ENCODE assay signal across 8 mouse cellular contexts in the genomic region with DNA sequence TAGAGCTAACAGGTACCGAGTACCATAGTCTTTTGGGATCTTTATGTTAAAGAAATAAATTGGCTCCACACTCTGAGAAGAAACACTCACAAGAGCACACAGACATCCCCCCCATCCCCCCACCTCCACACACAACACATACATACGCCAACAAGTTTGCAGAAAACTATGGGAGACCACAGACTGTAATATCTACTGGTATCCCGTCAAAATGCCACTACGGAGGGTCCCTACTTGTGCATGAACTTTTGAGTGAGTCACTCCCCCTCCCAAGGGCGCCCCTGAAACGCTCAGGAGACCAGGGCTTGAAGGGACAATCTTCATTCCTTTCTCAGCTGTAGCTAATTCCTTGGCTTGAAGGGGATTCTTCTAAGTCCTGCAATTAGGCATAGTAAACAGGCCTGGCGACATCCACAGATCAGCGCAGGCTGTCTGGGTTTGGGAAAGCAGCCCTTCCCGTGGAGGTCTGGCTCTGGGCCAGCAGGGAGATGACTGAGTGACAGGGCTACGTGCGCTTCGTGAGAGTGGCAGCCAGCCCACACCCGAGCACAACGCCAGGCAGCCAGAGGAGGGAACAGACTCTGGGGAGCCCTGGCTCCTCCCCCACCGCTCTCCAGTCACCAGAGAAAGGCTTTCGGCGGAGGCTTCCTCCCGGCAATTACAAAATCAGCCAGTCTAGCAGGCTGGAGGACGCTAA. TPM values are rescaled to one million over a fixed set of nuclear protein-coding genes. Genes with fewer than 3 reads are reported as not detected.
DNase-seq lines count a peak whose midpoint lies in the region; ATAC-seq and TF ChIP-seq lines count a peak whose summit lies in the region.

No protein-coding gene starts in this region.

- H3K27ac ChIP-seq in bone marrow, adult 2 months (ENCODE audit: control insufficient read depth, insufficient read depth, low read depth, low read length, poor library complexity), result peak overlapping the region; percentile 82
- peak overlapping the region; percentile 11; the same call in 1 of the 2 replicates for H3K27ac ChIP-seq in embryonic fibroblast, embryonic 13.5 days (ENCODE audit: insufficient read depth, low read length)
- H3K27ac ChIP-seq in heart, embryonic 11.5 days (ENCODE audit: low read depth, low read length), result peak overlapping the region; percentile 76
- peak overlapping the region; percentile 33; the same call in 1 of the 2 replicates for H3K27ac ChIP-seq in kidney, embryonic 14.5 days (ENCODE audit: low read depth, low read length)
- H3K27ac ChIP-seq in limb, embryonic 15.5 days, result peak overlapping the region; percentile 88
- H3K27ac ChIP-seq in midbrain, embryonic 16.5 days (ENCODE audit: low read length), result peak overlapping the region; percentile 64
- peak overlapping the region; percentile 87 for H3K27ac ChIP-seq in stomach, embryonic 14.5 days (ENCODE audit: low read length)

- ATAC-seq in heart, embryonic 11.5 days (replicated peaks; ENCODE audit: insufficient number of reproducible peaks, low FRiP score, low TSS enrichment), result peak; percentile 96
- ATAC-seq in kidney, embryonic 14.5 days (ENCODE audit: low FRiP score, low TSS enrichment), result peak; percentile 96
- ATAC-seq in limb, embryonic 15.5 days (ENCODE audit: insufficient number of reproducible peaks, low FRiP score, low TSS enrichment, low read depth), result peak; percentile 92
- peak; percentile 97 for ATAC-seq in midbrain, embryonic 16.5 days
- ATAC-seq in stomach, embryonic 14.5 days (ENCODE audit: insufficient number of reproducible peaks, insufficient read depth, low FRiP score, low read depth), result peak; percentile 96

- H3K9ac ChIP-seq in heart, embryonic 11.5 days (ENCODE audit: low read depth, low read length), result peak overlapping the region; percentile 65
- H3K9ac ChIP-seq in kidney, embryonic 14.5 days (ENCODE audit: low read depth, low read length), result peak overlapping the region; percentile 7; the same call in 1 of the 2 replicates
- no peak overlapping the region for H3K9ac ChIP-seq in limb, embryonic 15.5 days
- H3K9ac ChIP-seq in midbrain, embryonic 16.5 days (ENCODE audit: low read depth, low read length), result peak overlapping the region; percentile 55
- no peak overlapping the region for H3K9ac ChIP-seq in stomach, embryonic 14.5 days (replicated peaks; ENCODE audit: low read depth, low read length)

- H3K4me2 ChIP-seq in heart, embryonic 11.5 days, result peak overlapping the region; percentile 65
- H3K4me2 ChIP-seq in kidney, embryonic 14.5 days (replicated peaks; ENCODE audit: low read depth, low read length), result peak overlapping the region; percentile 38
- H3K4me2 ChIP-seq in limb, embryonic 15.5 days, result peak overlapping the region; percentile 49
- H3K4me2 ChIP-seq in midbrain, embryonic 16.5 days (ENCODE audit: low read length), result peak overlapping the region; percentile 72
- peak overlapping the region; percentile 41 for H3K4me2 ChIP-seq in stomach, embryonic 14.5 days (replicated peaks; ENCODE audit: low read depth, low read length)

- TF ChIP-seq CTCF in bone marrow, adult 2 months (IDR thresholded peaks at IDR 0.05; ENCODE audit: control insufficient read depth, insufficient read depth, low read length), result no peak
- no peak for TF ChIP-seq CTCF in embryonic fibroblast, embryonic 13.5 days (IDR thresholded peaks at IDR 0.05; ENCODE audit: borderline replicate concordance, insufficient read depth, low read length)

- WGBS in bone marrow, adult 2 months, result 2% methylated on average over 19 of the region's 19 CpGs
- 2% methylated on average over 19 of the region's 19 CpGs for WGBS in heart, embryonic 11.5 days (ENCODE audit: insufficient replicate concordance)
- 3% methylated on average over 19 of the region's 19 CpGs for WGBS in kidney, embryonic 14.5 days
- 3% methylated on average over 19 of the region's 19 CpGs for WGBS in limb, embryonic 15.5 days
- 4% methylated on average over 19 of the region's 19 CpGs for WGBS in midbrain, embryonic 16.5 days
- 3% methylated on average over 19 of the region's 19 CpGs for WGBS in stomach, embryonic 14.5 days

- H3K9me3 ChIP-seq in heart, embryonic 11.5 days (replicated peaks; ENCODE audit: control insufficient read depth, low read length), result no peaks in the 10 kb centered on the region
- no peaks in the 10 kb centered on the region for H3K9me3 ChIP-seq in kidney, embryonic 14.5 days (ENCODE audit: control insufficient read depth, low read length)
- no peaks in the 10 kb centered on the region for H3K9me3 ChIP-seq in limb, embryonic 15.5 days
- no peaks in the 10 kb centered on the region for H3K9me3 ChIP-seq in midbrain, embryonic 16.5 days (replicated peaks; ENCODE audit: control insufficient read depth, low read length, poor library complexity, severe bottlenecking)
- 0 out of 2 replicates have a peak, but pooled peaks cover 2% of the 10 kb centered on the region for H3K9me3 ChIP-seq in stomach, embryonic 14.5 days (ENCODE audit: control insufficient read depth, low read depth, low read length)

- no peaks in the 10 kb centered on the region for H3K27me3 ChIP-seq in heart, embryonic 11.5 days (ENCODE audit: control insufficient read depth, insufficient read depth, low read length)
- H3K27me3 ChIP-seq in kidney, embryonic 14.5 days (ENCODE audit: control insufficient read depth, insufficient read depth, low read length), result no peaks in the 10 kb centered on the region; the same call in 1 of the 2 replicates
- H3K27me3 ChIP-seq in limb, embryonic 15.5 days, result no peaks in the 10 kb centered on the region
- H3K27me3 ChIP-seq in midbrain, embryonic 16.5 days (ENCODE audit: control insufficient read depth, insufficient read depth, low read depth, low read length), result no peaks in the 10 kb centered on the region; the same call in 1 of the 2 replicates
- H3K27me3 ChIP-seq in stomach, embryonic 14.5 days (ENCODE audit: control insufficient read depth, insufficient read depth, low read length), result no peaks in the 10 kb centered on the region

- DNase-seq in 3T3-L1 (ENCODE audit: low read depth, low spot score), result peak; percentile 95

- H3K36me3 ChIP-seq in heart, embryonic 11.5 days (ENCODE audit: control insufficient read depth, insufficient read depth, low read length), result no peaks in the 10 kb centered on the region
- H3K36me3 ChIP-seq in kidney, embryonic 14.5 days (ENCODE audit: control insufficient read depth, insufficient read depth, low read length), result no peaks in the 10 kb centered on the region
- H3K36me3 ChIP-seq in limb, embryonic 15.5 days, result no peaks in the 10 kb centered on the region
- no peaks in the 10 kb centered on the region for H3K36me3 ChIP-seq in midbrain, embryonic 16.5 days (ENCODE audit: control insufficient read depth, insufficient read depth, low read length)
- no peaks in the 10 kb centered on the region for H3K36me3 ChIP-seq in stomach, embryonic 14.5 days (ENCODE audit: control insufficient read depth, insufficient read depth, low read length)

- H3K4me1 ChIP-seq in bone marrow, adult 2 months (ENCODE audit: control insufficient read depth, insufficient read depth, low read length), result peaks cover 14% of the 10 kb centered on the region
- peaks cover 16% of the 10 kb centered on the region; the same call in 1 of the 2 replicates for H3K4me1 ChIP-seq in embryonic fibroblast, embryonic 13.5 days (ENCODE audit: control insufficient read depth, insufficient read depth, low read length)
- peaks cover 19% of the 10 kb centered on the region for H3K4me1 ChIP-seq in heart, embryonic 11.5 days (ENCODE audit: control insufficient read depth, insufficient read depth, low read length)
- peaks cover 7% of the 10 kb centered on the region for H3K4me1 ChIP-seq in kidney, embryonic 14.5 days (ENCODE audit: control insufficient read depth, insufficient read depth, low read length)
- H3K4me1 ChIP-seq in limb, embryonic 15.5 days, result peaks cover 53% of the 10 kb centered on the region
- peaks cover 15% of the 10 kb centered on the region for H3K4me1 ChIP-seq in midbrain, embryonic 16.5 days (ENCODE audit: control insufficient read depth, insufficient read depth, low read length)
- H3K4me1 ChIP-seq in stomach, embryonic 14.5 days (ENCODE audit: control insufficient read depth, insufficient read depth, low read length), result peaks cover 22% of the 10 kb centered on the region

- peak overlapping the region; percentile 46 for H3K4me3 ChIP-seq in bone marrow, adult 2 months (replicated peaks; ENCODE audit: control insufficient read depth, low read depth, low read length)
- H3K4me3 ChIP-seq in embryonic fibroblast, embryonic 13.5 days (ENCODE audit: insufficient read depth, low read length), result no peak overlapping the region
- peak overlapping the region; percentile 24 for H3K4me3 ChIP-seq in heart, embryonic 11.5 days (ENCODE audit: low read depth, low read length)
- peak overlapping the region; percentile 13 for H3K4me3 ChIP-seq in kidney, embryonic 14.5 days (ENCODE audit: low read length)
- peak overlapping the region; percentile 30 for H3K4me3 ChIP-seq in limb, embryonic 15.5 days
- peak overlapping the region; percentile 32 for H3K4me3 ChIP-seq in midbrain, embryonic 16.5 days (ENCODE audit: low read depth, low read length)
- peak overlapping the region; percentile 12; the same call in 1 of the 2 replicates for H3K4me3 ChIP-seq in stomach, embryonic 14.5 days (ENCODE audit: low read depth, low read length)

- TF ChIP-seq POLR2A in bone marrow, adult 2 months (IDR thresholded peaks at IDR 0.05; ENCODE audit: borderline replicate concordance, control insufficient read depth, low read depth, low read length), result peak; percentile 57; the same call in 1 of the 2 replicates
- TF ChIP-seq POLR2A in embryonic fibroblast, embryonic 13.5 days (IDR thresholded peaks at IDR 0.05; ENCODE audit: low read depth, low read length), result no peak

RNA-seq across cellular contexts. Expression of gene Egln3, which starts 11.9 kb away (rescaled TPM):
- polyA plus RNA-seq in bone marrow, adult 2 months (2011; ENCODE audit: insufficient read depth, insufficient read length, low replicate concordance, missing spikeins), result 0.72 and 1.9 TPM in 2 replicates
- polyA plus RNA-seq in embryonic fibroblast, embryonic 13.5 days (2011; ENCODE audit: insufficient read length, low read depth, missing spikeins), result 6.6 and 7.5 TPM in 2 replicates
- polyA plus RNA-seq in heart, embryonic 11.5 days (2014; fragmentation: Nextera tagmentation; extraction: Ambion mirVana), result 6.8 and 7.9 TPM in 2 replicates
- 13.5 and 14.5 TPM in 2 replicates for polyA plus RNA-seq in kidney, embryonic 14.5 days (2014; fragmentation: Nextera tagmentation; extraction: Ambion mirVana)
- polyA plus RNA-seq in limb, embryonic 15.5 days (2015; fragmentation: Nextera tagmentation; extraction: Ambion mirVana), result 17.7 and 19.4 TPM in 2 replicates
- 3.4 and 5.7 TPM in 2 replicates for polyA plus RNA-seq in midbrain, embryonic 16.5 days (2015; fragmentation: Nextera tagmentation; extraction: Ambion mirVana)
- polyA plus RNA-seq in stomach, embryonic 14.5 days (2014; fragmentation: Nextera tagmentation; extraction: Ambion mirVana), result 46.7 and 54.2 TPM in 2 replicates

Comparison
In these comparisons a context has a peak if more than half of its experiments do, and no peak if none do; other contexts are left out.
1. H3K27ac ChIP-seq: peak in every context shown above with its lines; median percentile 88 in limb, embryonic 15.5 days; 87 in stomach, embryonic 14.5 days; 82 in bone marrow, adult 2 months; 76 in heart, embryonic 11.5 days; 64 in midbrain, embryonic 16.5 days; 33 in kidney, embryonic 14.5 days; 11 in embryonic fibroblast, embryonic 13.5 days.
2. H3K9ac ChIP-seq: peak in heart, embryonic 11.5 days (single experiment), kidney, embryonic 14.5 days (single experiment) and midbrain, embryonic 16.5 days (single experiment); none in limb, embryonic 15.5 days (single experiment) and stomach, embryonic 14.5 days (single experiment).
3. Peak in every context shown above with its lines, with median percentiles within 50 percentile points of each other: ATAC-seq and H3K4me2 ChIP-seq.